Mouse (Mus musculus): ENCODE measurements at regions not wholly inside any gene's neighbourhood (a gene's known extent, or its start where the extent isn't known, plus 50 kb on each side); places are given as distances from the start of the nearest gene placed in this dataset.

DNA sequence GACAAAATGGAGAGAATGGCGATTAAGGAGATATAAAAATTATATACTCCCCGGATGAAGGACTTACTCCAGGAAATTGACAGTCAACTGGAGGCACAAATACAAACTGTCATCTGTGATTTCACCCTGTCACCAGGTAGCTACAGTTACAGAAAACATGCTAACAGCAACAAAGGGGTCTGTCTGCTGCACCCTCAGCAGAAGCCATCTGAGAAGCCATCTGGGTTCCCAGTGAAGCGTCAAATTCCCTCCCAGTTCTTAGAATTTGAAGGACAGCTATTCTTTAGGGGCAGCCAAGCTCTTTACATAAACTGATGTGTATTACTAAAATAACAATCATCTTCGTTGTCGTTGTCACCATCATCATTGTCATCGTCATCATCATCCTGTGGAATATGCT lies 561.6 kb upstream of the 4930452B06Rik start:
- DNase-seq (ENCODE audit: extremely low spot score in 1 of 2, low spot score in 2 of 2) = no peak
- intact Hi-C loops (cut with DNase I) = no loop called here

DNA sequence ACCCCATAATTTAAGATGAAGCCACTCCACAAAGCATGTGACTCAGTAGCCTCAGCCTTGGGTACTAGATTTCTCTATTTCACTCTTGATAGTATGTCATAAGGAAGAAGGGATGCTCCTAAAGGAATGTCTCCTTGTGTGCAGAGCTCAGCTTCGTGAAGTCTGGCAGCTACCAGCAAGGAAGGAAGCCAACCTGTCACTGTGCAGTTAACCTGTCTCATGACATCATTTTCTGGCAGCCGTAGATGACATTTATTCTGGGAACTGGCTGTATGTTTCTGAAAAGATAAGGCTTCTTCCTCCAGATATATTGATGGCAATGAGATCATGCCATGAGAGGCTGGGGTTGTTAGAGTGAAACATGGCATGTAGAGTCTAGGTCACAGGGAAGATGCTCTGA lies 534.2 kb upstream of the 4930452B06Rik start:
- intact Hi-C loops (cut with DNase I) = no loop called here
- no peak for DNase-seq (ENCODE audit: extremely low spot score in 1 of 2, low spot score in 2 of 2)

DNA sequence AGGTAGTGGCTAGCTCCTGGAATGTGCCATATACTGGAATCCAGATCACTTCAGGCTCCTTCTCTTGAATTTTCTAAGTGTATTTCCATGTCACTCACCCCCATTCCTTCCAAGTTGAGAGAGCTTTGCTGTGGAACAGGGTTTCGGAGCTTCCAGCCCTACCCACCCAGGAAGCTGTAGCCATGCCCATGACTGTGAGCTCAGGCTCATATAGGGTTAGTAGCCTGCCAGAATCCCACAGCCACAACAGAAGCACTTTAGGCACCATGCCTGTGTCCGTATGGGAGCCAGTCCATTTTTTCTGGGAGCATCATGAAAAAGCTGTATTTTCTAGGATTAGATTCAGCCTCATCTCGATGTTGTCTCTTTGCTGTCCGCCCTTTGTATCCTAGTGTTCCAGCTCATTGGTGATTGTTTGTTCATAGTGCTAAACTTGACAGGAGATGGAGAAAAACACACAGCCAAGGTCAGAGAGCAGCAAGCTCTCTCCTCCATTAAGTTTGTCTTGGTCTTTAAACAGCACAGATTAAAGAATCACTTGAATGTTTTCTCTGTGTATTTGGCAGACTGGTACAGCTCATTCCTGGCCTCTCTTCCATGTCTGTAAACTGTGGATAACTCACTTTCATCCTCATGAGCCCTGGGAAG lies 526.2 kb upstream of the 4930452B06Rik start:
- intact Hi-C loops (cut with DNase I) = no loop called here
- DNase-seq (ENCODE audit: extremely low spot score in 1 of 2, low spot score in 2 of 2) = no peak

DNA sequence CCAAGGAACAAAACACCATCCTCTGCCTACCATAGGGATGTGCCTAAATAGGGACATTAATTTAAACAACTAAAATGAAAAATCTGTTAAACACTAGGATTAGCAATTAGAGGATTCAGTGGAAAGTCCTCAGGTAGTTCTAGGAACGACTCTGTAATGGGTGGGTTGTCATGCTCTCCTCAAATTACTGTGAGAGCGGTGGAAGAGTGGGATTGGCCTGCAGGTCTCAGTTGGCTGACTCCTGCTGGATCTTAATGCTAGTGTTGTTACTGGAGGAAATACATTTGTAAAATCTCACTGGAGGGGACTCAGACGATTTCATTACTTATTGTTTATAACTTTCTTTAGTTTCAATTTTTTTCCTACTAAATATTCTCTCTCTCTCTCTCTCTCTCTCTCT lies 525.6 kb upstream of the 4930452B06Rik start:
- no peak for DNase-seq (ENCODE audit: extremely low spot score in 1 of 2, low spot score in 2 of 2)
- intact Hi-C loops (cut with DNase I) = no loop called here

DNA sequence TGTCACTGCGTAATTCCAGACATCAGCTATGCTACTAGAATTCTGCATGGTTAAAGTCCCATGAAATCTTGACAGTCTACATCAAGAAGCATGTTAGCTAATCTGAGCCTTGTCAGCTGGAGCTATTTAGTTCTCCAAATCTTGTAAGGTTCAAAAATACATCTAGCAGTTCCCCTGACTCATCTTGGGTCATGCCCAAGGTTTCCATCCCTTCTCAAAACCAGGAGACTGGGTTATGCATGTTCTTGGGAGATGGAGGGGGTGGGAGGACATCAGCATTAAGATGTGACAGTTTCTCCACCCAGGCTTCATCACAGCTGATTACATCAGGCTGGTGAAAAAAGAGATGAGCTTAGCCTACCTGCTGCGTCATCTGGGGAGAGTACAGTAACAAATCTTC lies 495.3 kb upstream of the 4930452B06Rik start:
- no peak for DNase-seq (ENCODE audit: extremely low spot score in 1 of 2, low spot score in 2 of 2)
- intact Hi-C loops (cut with DNase I) = no loop called here

DNA sequence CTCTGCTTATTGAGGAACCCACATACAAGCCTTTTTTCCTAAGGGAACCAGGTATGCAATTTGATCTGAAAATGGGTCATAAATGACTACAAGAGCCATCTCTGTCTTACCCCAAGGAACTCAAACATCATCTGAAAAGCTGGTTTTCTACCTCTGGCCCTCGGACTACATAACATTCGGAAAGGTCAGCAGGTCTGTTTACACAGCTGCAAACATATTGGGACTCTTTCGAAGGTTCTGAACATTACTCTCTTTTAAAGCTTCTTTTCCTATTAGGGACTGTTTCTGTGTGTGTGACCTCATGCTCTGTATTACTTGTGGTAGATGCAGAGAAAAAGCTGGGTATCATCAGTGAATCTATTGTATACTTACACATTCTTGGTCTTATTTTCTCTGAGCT lies 491.9 kb upstream of the 4930452B06Rik start:
- intact Hi-C loops (cut with DNase I) = no loop called here
- no peak for DNase-seq (ENCODE audit: extremely low spot score in 1 of 2, low spot score in 2 of 2)

DNA sequence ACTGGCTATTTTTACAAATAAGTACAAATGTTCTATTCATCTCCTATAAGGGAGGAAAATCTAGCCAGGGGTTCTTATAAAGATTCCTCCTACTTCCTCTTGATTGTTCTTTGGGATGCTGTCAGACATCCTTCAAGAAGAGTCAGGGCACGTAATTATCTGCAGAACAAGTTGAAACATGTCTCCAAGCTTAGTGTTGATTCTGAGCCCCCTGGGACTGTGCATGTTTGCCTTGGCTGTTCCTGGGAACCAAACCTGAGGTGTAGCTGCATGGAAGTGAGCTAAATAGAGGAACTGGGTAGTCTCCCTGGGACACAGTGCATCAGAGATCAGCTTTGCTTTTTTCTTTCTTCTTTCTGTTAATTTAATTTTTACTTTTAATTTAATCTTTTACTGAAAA lies 484.8 kb upstream of the 4930452B06Rik start:
- intact Hi-C loops (cut with DNase I) = no loop called here
- DNase-seq (ENCODE audit: extremely low spot score in 1 of 2, low spot score in 2 of 2) = peak in 1 of 2 experiments; percentile 26

DNA sequence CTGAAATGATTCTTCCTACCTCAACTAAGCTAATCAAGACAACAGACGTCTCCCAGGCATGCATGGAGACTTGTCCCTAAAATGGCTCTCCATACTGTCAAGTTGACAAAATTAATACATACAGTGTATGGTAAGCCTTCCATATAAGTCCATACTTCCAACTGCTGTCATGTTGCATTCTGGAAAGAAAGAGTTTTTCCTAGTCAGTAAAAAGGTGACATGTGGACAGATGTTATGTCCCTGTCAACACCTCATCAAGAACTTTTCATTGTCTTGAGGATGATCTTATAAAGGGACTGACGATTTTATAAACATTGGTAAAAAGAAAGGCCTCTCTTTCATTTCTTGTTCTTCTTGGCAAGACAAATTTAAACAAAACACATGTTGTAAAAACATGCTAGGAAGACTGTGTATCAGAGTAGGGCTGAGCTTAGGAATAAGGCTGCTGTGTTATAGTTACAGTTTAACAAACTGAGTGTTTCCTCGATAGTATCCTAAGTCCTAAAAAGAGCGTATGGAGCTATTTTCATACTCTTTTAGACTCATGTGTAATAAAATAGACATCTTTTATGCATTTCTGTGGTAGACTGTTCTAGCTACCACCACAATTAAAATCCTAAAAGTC lies 480.7 kb upstream of the 4930452B06Rik start:
- no peak for DNase-seq (ENCODE audit: extremely low spot score in 1 of 2, low spot score in 2 of 2)
- intact Hi-C loops (cut with DNase I) = no loop called here

DNA sequence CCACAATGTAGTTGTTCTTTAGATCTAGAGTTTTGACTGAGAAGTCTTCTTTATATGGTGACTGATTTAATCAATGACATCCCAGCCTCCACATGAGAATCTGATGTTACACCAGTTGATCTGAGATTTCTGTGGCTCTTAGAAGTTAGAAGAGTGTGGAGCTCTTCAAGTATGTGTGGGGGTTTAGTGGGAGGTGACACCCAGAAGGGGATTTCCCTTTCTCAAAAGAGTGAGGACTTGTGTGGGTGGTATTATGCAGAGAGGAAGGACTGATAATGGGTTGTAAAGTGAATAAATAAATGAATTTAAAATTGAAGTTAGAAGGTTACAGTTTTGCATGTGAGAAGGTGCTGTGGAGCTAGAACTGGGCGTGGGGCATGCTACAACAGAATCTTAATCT lies 439.7 kb upstream of the 4930452B06Rik start:
- intact Hi-C loops (cut with DNase I) = no loop called here

DNA sequence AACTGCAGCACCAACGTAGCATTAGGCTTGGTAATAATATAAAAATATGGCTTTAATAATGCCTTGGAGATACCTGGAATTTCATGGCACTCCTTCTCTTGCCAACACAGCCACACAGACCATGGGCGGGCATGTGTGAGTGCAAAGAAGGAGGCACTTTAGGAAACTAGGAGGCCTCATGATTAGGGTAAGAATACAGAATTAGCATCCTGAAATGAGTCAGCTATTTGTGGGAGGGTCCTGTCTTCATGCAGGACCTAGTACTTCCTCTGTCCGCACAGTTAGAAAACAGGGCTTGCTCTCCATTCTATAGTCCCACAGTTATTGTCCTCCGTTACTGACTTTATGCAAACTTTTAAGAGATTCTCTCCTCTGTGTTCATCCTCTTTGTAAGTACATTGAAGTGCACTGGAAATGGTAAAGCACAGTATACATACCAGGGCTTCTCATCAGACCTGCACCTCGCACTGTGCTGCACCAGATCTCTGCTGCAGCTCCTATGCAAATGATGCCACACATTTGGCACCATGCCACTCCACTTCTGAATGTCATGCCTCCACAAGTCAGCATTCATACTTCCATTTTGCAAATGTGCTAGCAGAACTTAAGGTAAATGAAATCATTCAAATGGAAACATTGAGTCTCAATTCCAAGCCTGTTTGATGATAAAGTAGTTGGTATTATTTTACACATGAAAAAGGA lies 423.7 kb upstream of the 4930452B06Rik start:
- intact Hi-C loops (cut with DNase I) = no loop called here
- DNase-seq (ENCODE audit: extremely low spot score in 1 of 2, low spot score in 2 of 2) = peak in 1 of 2 experiments; percentile 29

More for the DNA sequence above, 439.7 kb upstream of the 4930452B06Rik start:
- no peak for DNase-seq (ENCODE audit: extremely low spot score in 1 of 2, low spot score in 2 of 2)

DNA sequence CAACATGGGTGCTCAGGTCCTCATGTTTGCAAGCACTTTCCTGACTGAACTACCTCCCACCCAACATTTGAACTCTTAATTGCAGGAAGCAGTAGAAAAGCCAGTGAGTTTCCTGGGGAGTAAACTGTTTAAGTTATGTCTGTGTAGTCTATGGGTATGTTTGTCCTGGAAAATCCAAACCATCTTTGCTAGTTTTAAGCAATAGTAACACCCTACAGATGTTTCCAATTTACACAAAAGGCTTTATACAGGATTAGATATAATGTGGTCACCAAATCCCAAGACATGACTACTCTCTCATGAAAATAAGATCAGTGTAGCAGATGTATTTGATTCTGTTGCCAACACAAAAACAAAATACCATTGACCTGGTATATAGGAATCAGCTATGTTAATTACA lies 421.1 kb upstream of the 4930452B06Rik start:
- DNase-seq (ENCODE audit: extremely low spot score in 1 of 2, low spot score in 2 of 2) = no peak
- intact Hi-C loops (cut with DNase I) = no loop called here

DNA sequence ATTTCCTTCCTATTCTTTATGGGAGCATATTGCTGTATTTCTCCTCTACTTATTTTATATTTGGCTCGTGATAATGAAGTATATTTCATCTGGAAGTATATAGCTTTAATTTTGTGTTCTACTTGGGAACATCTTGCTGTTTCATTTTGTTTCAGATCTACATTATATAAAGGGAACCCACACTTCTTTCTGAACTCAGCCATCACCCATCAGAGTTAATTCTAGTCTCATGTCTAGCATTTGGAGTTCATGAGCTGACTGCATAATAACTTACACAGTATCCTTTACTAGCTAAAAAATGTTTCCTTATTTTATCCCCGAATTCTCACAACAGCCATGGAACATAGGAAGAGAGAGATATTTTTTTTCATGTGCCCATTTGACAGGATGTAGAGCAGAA lies 413.6 kb upstream of the 4930452B06Rik start:
- intact Hi-C loops (cut with DNase I) = no loop called here

DNA sequence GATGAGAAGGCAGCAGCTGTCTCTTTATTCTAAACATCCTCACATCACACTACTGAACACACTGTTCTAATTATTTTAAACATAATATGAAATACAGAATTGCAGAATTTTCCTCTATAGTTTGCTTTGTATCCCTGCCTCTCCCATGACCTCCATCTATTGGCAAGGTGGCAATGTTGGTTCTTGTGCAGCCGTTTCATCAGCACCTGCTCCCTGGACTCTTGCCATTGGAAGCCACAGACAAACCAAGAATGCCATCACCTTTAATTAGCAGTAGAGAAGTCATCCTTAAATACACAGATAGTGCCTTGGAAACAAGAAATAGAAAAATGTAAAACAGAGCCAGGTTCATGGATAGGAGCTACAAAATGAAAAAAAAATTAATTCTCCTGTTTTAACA lies 413.0 kb upstream of the 4930452B06Rik start:
- intact Hi-C loops (cut with DNase I) = no loop called here
- no peak for DNase-seq (ENCODE audit: extremely low spot score in 1 of 2, low spot score in 2 of 2)

More for the DNA sequence above, 413.6 kb upstream of the 4930452B06Rik start:
- DNase-seq (ENCODE audit: extremely low spot score in 1 of 2, low spot score in 2 of 2) = no peak

DNA sequence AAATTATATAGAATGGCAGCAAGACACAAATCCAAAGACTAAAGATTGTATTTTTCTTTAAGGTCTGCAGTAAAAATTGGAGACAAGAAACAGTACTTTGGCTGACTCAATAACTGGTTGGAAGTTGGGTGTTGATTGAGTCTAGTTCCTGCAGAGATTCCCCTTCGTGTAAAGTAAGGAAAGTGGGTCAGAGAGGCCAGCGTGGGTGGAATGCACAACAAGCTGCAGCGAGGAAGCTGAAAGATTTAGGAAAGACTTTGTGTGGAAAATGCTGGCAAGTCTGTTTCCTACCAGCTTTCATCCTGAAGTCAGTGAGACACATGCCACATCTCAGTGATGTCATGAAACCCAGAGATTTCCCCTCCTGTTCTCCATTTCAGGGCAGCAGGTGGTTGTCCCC lies 405.1 kb upstream of the 4930452B06Rik start:
- DNase-seq (ENCODE audit: extremely low spot score in 1 of 2, low spot score in 2 of 2) = peak; percentile 10 to 19

DNA sequence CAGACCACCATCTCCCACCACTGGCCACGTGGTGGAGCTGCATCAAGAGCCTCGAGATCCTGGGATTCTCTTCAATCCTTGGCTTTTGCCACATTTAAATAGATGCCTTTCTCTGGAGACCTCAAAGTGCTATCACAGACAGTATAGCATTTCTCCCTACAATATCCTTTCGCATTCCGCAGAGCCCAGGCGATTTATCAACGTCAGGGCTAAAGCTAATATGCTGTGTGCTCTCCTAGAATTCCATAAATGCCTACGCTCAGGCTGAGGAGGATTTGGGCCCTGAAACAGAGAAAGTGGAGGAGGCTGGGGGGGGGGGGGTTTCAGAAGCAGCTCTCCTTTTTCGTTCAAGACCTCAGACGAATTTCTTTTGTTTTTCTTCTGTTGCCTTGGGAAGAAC lies 394.0 kb upstream of the 4930452B06Rik start:
- DNase-seq (ENCODE audit: extremely low spot score in 1 of 2, low spot score in 2 of 2) = no peak
- intact Hi-C loops (cut with DNase I) = no loop called here

More for the DNA sequence above, 405.1 kb upstream of the 4930452B06Rik start:
- intact Hi-C loops (cut with DNase I) = no loop called here

DNA sequence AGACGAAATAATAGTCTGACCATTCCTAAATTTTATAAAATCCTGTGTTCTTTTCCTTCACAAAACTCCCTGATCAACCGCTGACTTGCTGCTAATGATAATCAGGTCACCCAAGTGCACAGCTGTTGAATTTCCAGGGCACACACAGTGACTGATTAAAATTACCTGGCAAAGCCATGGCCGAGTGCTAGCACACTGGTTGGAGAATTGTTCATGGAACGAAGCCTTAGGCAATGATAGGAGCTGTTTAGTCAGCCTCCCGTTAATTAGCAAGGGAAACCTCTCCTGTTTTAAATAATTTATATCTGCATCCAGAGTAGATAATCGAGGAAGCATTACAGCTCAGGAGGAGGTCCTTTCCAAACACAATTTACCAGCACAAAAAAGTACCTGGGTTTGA lies 362.8 kb upstream of the 4930452B06Rik start:
- intact Hi-C loops (cut with DNase I) = no loop called here
- DNase-seq (ENCODE audit: extremely low spot score in 1 of 2, low spot score in 2 of 2) = no peak

DNA sequence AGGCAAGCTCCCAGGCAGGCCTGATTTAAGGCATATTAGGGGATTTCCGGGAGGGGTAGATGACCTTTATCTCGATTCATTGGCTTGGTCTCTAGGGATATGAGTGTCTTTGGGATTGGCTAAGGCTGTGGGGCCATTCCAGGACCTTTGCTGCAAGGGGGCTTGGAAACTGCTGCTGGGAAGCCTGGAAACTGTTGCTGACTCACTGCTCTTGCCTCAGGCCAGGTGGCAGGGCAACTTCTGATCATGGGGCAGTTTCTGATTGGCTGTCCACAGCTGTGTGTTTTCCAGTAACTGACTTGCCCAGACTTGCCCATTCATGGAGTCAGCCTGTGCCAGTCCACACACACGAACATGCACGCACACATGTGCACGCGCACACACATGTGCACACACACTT lies 349.8 kb upstream of the 4930452B06Rik start:
- DNase-seq (ENCODE audit: extremely low spot score in 1 of 2, low spot score in 2 of 2) = no peak
- intact Hi-C loops (cut with DNase I) = no loop called here

DNA sequence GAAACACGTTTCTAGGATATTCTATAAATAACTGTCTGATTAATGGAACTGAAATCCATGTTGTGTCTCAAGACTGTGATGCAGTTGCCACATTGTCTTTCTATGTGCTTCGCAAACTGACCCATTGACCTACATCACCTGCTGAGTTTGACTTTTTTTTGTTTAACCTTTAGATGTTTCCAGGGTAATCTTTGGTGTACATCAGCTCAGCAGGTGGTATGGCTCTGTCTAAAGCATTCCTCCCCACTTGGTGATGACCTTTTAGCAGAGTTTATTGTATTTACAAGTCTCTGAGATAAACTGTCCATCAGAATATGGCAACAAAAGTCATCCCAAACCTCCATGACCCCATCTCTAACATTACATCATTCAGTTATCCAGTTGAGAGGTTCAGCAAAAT lies 337.0 kb upstream of the 4930452B06Rik start:
- DNase-seq (ENCODE audit: extremely low spot score in 1 of 2, low spot score in 2 of 2) = no peak
- intact Hi-C loops (cut with DNase I) = no loop called here

DNA sequence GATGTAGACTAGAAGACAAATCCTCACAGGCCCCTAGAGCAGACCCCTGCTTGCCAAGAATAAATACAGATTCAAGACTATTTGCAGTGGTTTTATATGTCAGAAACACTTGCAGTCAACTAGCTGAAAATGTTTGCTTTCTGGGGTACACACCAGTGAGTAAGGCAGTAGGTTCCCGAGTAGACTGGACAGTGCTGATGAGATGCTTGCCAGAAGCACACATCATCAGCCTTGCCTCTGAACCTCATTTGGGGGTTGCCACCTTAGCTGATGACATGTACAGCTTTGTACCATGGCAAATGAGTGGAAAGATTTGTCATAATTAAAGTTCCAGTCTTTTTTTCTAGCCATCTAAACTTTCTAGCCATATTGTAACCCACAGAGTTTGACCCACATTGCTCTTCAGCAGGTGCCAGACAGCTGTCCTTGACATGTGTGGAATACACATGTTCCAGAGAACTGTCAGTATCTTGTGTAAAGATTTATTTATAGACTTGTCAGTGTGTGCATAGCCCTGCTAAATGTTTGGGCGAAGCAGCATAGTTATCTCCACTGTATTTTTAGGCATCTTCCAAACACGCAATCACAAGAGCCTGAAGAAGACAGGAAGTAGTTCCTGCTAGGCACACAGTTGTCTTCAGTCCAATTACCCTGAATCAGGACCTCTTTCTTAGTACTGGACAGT lies 334.5 kb upstream of the 4930452B06Rik start:
- no peak for DNase-seq (ENCODE audit: extremely low spot score in 1 of 2, low spot score in 2 of 2)
- intact Hi-C loops (cut with DNase I) = no loop called here

DNA sequence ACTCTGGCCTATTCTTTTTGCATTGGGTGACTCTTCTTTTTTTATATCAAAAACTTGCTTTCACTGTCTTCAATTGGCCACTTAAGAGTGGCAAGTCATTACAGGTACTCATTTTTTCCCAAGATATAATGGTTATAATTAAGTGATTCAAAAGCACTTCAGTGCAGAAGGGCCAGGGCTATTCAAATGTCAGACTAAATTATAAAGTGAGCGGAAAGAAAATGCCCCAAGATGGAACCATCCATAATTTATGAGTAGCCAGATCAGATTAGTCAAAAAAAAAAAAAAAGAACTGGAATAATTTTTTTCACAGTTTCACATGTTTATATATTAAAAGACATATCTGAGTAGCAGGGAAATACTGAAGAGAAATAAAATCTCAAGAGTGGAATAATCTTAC lies 333.8 kb upstream of the 4930452B06Rik start:
- intact Hi-C loops (cut with DNase I) = no loop called here
- DNase-seq (ENCODE audit: extremely low spot score in 1 of 2, low spot score in 2 of 2) = no peak
